Mouse (Mus musculus): Measurements from ENCODE around the gene Ppp1r9a.

The Ppp1r9a gene

DNA sequence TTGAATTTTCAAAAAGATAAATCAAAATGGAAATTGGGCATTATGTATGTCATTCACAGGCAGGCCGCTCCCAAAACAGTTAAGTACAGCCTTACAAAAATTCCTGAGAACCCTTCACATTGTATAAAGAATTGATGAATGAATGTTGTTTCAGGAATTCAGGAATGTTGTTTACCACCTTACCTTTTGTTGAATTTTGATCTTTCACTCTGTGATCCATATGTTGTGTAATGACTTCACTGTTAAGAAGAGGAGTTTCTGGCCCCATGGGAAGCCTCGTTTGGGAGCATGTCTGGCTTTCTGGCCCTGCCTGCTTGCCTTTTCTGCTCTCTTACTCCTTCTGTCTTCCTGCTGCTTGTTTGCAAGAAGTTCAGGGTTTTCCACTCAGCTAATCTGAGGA, 105.4 kb downstream of the Ppp1r9a start:
- DNase-seq (ENCODE audit: low spot score) = no peak

DNA sequence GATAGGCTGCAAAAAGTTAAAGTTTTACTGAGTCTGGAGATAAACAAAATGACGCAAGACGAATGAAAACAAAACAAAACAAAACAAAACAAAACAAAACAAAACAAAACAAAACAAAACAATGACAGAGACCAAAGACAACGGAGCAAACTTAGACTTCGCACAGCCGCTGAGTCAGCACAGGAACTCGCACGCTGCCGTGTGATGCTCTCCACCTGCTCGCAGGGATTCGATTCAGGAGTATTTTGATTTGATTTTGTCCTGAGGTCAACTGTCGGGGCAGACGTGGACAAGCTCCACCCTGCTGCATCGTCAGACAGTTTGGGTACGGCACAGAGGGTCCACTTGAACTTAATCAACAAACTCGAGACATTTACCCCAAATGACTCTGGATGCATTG, 105.9 kb downstream of the Ppp1r9a start:
- no peak for DNase-seq (ENCODE audit: low spot score)

DNA sequence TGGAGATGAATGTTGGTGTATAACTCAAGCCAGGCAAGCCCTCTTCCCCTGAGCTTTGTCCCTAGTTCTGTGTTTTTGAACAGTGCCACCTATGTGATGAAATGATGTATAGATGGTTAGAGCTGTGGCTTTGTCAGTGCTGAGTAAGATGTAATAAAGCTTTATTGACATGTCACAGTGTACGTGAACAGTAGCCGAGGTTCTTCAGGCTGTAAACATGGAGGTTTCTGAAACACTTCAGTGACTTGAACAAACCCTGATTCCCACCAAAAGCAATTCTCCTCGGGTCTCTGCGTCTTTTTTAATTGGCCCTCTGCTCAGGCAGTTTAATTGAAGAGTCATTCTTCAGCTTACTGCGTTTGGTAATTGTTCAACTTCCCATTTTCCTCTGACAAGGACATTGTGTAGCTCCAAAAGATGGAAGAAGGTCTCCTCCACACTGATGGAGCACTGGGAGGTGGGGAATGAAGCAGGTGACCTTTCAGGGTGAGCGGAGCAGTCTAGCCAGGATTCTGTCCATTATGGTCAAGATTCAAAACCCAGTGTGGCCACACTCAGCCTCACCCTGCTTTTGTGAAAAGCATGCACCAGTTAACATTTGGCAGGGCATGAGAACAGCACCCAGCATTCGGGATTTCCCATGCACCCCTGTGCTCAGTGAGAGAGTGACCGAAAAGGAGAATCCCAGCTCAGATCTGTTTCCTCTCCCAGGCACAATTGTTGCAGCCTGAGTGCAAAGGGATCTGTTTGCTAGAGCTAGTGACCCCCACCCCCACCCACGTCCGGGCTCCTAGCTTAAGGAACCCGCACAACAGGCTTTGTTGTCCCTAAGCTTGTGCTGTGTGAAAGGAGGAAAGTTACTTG, 108.1 kb downstream of the Ppp1r9a start:
- no peak for DNase-seq (ENCODE audit: low spot score)

DNA sequence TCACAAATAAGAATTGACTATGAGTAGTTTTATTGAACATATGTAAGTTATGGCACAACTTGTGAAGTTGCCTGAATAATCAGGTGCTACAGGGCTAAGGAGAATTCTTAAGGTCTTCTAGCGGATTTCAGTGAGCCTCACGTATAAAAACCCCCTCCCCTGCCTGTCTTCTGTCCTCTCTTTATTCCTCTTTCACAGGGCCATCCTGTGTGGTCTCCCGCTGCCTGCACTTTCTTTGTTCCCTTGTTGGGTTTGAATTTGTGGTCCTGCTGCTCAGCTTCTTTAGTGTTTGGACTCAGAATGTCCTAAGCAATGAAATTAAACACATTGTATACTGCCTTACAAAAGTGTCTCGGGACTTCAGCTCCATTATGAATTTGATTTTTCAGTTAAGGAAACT, 110.1 kb downstream of the Ppp1r9a start:
- DNase-seq (ENCODE audit: low spot score) = no peak

DNA sequence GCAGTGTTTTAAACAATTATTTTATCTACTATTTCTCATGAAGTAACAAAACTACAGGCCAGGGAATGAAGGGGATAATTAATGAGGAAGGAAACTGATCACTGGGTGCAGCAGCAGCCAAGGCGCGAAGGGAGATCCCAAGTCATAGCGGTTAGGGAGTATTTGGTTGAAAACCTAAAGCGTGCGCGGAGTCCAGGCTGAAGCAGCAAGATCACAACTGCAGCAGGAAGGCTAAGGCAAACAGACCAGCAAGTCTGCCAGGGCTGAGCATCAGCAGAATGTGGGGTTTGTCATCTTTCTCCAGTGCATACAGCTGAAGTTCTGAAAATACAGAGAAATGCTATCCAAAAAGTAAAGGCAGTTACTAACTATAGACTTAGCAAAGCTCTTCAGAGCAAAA, 111.8 kb downstream of the Ppp1r9a start:
- DNase-seq (ENCODE audit: low spot score) = no peak

DNA sequence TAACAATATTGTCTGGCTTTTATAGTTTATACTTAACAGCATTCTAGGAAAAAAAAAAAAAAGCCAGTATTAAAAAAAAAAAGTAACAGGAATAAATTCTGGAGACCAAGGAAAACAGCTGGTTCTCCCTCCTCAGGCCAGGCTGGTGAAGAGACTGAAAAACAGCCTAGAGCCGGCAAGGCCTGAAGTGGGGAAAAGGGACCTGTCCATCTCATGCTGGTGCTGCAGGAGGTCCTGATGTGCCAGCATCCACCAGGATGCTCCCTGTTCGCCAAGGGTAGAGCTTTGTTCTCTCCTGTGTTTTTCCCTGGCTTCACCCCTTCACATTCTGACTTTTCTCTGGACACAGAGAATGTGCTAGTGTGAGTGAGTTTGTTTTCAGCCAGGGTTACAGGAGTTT, 112.5 kb downstream of the Ppp1r9a start:
- DNase-seq (ENCODE audit: low spot score) = no peak

DNA sequence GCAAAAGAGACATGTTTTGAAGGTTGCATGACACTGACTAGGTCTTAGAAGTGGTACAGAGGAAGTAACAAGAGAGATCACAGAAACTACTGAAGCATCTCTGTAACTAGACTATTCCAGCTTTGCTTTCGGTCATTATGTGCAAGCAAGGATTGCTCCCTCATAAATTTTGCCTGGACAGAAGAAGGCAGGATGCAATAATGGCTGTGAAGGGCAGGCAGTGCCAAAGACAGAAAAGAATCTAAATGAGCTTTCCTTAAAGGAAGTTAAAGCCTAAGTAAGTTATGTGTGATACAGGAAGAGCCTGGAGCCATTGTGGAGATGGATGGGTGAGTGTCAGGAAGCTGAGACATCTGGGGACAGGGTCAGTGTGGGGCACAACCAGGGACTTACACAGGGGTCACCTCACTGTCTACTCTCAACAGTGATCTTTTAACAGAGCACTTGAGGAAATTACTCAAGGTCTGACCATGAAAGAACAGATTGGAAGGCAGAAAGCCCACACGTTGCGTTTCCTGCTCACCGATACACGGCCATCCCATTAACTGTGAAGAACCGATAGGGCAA, 115.3 kb downstream of the Ppp1r9a start:
- DNase-seq (ENCODE audit: low spot score) = no peak

DNA sequence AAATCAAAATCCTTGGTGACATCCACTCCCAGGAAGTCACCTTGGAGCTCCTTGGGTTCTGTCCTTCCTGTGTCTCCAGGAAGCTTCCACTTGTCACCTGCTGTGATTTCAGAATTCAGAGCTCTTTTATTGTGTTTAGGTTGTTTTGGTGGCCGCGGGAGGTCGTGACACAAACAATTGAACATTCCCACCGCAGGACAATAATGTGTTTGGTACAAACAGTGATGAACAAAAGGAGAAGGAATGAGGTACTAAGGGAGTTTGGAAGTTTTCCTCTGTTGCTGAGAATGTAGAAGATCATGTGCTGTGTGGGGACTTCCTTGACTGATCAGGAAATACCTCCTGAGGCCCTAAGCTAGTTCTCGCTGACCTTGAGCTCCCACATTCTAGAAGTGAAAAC, 116.5 kb downstream of the Ppp1r9a start:
- no peak for DNase-seq (ENCODE audit: low spot score)

DNA sequence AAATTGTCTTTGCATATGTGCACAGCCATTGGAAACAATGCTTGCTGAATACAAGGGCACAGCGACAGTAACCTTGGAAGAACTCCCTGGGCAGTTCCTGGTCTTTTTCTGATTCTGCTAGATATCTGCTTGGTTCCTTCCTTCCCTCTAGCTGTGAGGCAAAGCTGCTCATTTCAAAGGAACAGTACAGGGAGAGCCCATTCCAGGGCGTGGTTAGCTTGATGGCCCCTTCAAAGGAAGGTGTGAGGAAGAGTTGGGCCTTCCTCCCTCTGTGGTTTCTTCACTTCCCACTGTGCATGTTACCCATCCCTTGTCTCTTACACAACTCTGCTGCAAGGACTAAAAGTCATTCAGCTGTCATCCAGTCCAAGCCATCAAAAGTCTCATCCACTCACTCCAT, 117.3 kb downstream of the Ppp1r9a start:
- DNase-seq (ENCODE audit: low spot score) = no peak

DNA sequence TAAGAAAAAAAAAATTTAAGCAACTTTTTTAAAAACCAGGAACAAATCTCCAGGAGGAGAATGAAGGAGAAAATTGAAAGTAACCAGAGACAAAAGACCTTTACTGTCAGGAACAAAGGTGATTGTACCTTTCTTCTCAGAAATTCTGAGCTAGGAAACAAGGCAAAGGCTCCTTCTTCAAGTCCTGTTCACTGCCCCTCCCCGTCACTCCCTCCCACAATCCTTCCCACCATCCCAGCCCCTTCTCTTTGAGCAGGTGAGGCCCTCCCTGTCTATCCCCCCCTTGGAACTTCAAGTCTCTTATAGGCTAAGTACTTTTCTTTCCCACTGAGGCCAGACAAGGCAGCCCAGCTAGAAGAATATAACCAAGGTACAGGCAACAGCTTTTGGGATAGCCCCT, 117.8 kb downstream of the Ppp1r9a start:
- no peak for DNase-seq (ENCODE audit: low spot score)

DNA sequence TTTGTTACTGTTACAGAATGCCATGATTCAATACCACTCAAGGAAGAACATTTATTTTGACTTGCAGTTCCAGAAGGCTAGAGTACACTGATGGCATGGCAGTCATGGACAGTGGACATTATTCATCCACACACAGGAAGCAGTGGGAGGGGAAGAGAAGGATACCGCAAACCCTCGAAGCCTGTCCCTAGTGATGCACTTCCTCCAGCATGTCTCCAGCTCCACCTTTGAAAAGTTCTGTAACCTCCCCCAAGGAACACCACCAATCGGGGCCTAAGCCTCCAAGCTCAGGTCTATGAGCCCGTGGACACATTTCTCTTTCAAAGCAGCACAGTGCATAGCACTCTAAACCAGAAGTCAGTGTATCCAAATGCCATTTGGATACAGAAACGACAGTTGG, 120.0 kb downstream of the Ppp1r9a start:
- no peak for DNase-seq (ENCODE audit: low spot score)

DNA sequence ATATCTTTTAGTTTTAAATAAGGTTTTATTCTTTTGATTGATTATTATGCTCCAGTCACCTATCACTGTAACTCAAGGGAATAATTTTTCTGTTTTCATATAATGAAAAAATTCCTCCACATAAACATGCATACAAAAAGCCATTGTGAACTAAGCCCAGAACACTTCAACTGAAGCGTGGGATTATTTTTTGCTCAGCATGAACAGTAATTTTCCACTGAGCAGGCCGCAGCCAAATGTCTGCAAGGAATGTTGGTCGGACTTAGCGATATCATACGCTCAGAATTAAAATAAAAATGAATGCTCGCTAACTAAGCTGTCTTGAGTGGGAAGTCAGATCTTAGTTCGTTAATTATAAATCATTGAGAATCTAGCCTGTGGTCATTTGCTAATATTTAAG, 122.2 kb downstream of the Ppp1r9a start:
- DNase-seq (ENCODE audit: low spot score) = no peak

DNA sequence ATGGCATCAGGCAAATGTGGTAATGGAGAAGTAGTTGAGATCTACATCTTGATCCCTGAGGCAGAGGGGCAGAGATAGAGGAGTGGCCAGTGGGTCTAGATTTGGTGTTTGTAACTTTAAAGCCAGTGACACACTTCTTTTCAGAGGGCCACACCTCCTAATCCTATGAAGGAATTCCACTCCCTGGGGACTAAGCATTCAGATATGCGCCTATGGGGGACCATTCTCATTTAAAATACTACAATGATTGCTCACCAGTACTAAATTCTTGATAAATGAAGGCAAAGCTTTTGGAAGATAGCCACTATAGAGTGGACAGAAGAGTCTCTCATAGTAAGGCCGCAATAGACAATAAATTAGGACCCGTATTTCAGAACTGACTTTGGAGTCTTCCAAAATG, 124.1 kb downstream of the Ppp1r9a start:
- no peak for DNase-seq (ENCODE audit: low spot score)

DNA sequence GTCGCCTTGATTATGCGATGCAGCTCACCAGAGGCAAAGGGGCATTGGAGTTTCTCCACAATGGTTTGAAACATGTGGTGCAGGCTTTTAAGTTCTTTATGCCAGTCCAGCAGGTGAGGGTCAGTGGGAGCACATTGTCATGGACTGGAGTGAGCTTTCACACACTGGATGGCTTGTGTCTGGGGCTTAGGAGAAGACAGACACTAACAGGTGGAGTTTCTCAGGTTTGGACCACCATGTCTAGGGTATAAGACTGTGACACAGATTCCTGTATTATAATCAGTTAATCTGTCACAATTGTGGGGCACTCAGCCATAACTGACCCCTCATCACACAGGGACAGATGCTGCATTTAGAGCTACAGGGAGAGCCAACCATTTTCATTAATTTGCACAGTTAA, 124.5 kb downstream of the Ppp1r9a start:
- no peak for DNase-seq (ENCODE audit: low spot score)

DNA sequence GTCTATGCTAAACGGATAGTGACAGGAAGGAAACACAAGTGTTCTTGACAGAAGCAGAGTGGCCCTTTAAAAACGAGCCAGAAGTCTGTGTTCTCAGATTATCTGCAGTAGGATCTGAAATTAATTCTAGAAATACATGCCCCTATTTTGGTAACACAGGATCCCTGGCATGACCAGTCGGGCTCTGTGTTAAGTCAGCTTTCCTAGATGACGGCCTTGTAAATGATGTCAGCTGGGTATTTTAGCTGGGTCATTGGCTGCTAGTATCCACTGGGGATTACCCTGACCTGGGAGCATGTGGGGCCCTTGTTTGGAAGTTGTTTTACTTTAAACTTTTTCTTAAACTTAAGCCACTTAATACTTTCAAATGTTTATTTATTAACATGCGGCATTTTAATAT, 125.1 kb downstream of the Ppp1r9a start:
- DNase-seq (ENCODE audit: low spot score) = no peak

DNA sequence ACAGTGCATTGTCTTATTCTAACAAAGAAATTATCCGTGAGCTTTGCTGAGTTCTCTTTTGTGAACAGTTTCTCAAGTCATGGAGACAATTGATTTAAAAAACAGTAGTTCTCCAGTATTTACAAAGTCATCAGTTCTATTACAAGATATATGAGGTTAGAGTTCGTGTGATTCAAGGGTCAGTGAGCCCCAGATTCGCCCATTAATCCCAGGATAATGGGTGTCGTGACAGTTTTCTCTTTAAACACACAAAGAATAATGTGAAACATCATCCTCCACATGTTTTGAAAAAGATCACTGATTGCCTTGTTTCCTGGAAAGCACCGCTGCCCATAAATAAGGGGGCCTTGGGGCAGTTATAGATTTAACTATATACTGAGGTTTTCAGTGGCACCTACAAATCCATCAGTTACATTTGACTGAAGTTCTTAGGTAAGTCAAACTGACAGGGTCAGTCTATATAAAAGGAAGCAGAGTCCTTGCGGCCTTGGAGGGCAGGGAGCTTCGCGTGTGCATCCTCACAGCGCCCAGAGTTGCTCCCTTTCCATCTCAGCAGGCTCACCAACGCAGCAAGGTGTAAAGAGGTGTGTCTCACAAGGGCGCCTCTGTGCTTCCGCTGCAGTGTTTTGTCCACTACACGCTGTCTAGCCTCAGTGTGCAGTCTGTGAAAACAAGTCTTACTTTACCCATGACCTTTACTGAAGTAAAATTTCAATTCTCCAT, 126.6 kb downstream of the Ppp1r9a start:
- no peak for DNase-seq (ENCODE audit: low spot score)

DNA sequence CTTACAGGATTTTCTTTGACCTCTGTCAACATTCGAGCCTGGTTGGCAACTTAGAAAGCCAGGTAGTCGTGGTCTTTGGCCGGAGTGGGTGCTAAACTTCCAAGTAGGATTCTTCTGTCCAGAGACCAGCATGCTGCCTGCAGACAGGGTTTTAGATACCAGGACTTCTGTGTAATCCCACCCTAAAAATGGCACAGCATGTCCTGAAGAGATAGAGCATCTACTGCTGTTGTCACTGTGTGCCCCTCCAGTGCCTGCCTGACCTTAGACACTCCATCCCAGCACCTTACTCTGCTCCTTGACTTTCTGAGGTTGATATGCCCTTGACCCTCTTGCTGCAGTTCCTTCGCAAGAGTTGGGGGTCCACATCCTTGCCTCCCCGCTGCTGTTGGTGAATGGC, 127.2 kb downstream of the Ppp1r9a start:
- DNase-seq (ENCODE audit: low spot score) = no peak

DNA sequence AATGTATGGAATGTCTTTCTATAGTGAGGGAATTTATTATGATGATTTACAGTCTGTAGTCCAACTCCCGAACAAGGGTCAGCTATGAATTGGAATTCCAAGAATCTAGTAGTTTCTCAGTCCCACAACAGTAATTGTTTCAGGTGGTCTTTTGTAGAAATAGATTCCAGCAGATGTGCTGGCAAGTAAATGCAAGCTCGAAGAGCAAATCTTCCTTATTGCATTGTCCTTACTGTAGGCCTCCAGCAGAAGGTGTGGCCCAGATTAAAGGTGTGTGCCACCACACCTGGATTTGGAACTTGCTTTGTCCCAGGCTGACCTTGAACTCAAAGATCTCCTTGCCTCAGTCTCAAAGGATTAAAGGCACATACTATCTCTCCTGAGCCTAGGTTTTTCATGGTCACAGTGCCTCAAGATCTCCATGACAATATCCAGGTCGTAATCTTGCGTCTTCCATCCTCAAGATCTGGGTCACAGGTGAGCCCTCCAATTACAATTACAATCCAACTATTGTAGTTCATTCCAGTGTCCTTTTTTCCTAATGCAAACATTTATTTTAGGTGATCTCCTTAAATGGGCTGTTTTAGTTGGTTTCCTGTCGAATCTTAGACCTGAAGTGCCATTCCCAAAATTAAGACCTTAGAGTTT, 130.4 kb downstream of the Ppp1r9a start:
- no peak for DNase-seq (ENCODE audit: low spot score)

DNA sequence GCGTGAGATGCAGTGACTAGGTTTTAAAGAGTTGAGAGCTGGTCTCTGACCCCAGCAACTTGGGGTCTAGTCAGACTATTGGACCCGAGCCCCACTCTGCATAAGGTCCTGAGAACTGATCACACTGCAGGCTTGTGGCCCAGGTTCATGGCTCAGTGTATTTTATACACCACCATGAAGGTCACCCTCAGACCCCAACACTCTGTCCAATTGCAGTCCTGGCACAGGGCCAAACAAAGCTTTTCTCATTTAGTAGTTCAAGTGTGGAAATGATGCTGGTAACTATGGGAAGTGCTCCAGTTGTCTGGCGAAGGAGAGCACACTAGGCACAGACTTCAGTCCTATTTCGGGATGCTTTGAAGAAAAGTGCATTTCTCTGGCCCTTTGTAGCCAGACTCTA, 134.5 kb downstream of the Ppp1r9a start:
- no peak for DNase-seq (ENCODE audit: low spot score)

DNA sequence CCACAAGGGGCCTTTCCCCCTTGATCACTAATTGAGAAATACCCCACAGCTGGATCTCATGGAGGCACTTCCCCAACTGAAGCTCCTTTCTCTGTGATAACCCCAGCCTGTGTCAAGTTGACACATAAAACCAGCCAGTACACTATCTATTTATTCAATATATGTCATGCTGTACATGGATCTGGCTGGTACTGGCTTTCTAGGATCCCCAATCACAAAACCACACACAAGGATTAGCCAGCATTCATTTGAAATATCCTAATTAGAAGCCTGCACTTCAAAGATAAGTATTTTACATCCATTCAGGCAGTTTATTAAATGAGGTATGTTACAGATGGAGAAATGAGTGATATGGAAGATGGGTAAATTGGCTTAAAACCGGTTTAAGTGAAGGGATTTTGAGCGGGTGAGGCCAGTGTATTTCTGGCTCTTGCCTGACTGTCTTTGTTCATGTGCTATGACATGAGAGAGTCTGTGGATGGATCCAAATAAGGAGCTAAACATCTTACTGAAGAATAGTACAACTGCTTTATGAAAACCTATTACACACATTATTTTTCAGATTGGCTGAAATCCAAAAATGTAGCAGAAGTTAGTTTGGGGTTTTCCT, 135.5 kb downstream of the Ppp1r9a start:
- no peak for DNase-seq (ENCODE audit: low spot score)

DNA sequence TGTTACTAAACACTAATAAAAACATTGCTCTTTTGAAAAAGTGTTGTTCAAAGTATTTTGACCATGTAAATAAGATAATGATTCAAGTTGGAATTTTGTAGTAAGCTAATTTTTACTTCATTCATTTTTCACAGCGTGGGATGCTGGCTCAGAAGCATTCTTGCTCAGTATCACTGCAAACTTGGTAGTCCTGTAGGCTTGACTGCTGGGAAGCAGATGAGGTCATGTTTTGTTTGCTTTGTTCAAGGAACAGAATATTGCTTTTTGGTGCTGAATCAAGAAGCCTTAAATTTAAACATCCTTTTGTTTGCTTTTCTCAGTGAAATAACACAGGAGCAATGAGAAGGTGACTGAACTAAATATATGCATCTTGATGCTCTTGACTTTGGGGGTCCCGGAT, 136.6 kb downstream of the Ppp1r9a start:
- DNase-seq (ENCODE audit: low spot score) = no peak

DNA sequence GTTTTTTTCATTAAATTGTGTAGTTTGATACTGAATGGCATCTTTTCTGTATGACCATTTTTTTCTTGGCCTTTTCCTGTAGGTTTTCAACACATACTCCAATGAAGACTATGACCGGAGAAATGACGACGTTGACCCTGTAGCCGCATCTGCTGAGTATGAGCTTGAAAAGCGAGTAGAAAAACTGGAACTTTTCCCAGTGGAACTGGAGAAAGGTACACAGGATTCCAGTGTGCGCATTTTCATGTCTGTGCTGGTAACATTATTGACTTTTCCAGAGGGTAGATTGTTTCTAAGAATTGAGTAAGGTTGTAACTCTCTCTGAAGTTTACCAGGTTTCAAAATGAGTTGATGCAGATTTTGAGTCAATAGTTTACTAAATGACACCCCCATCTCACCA, 143.1 kb downstream of the Ppp1r9a start:
- no peak for DNase-seq (ENCODE audit: low spot score)
